Mouse (Mus musculus) spleen, postnatal 10 days (tissue): ENCODE data around the gene Pofut1.
A peak's percentile ranks its signal among the peaks of the same experiment; 100 is the strongest.

ENCODE experiments used
- DNase-seq, 2 experiments: peaks; one replicate each; pipeline ENCODE4 v3.0.0; 2021 to 2022; ENCODE audit warnings: low spot score in 2 of 2

Pofut1 gene

DNA sequence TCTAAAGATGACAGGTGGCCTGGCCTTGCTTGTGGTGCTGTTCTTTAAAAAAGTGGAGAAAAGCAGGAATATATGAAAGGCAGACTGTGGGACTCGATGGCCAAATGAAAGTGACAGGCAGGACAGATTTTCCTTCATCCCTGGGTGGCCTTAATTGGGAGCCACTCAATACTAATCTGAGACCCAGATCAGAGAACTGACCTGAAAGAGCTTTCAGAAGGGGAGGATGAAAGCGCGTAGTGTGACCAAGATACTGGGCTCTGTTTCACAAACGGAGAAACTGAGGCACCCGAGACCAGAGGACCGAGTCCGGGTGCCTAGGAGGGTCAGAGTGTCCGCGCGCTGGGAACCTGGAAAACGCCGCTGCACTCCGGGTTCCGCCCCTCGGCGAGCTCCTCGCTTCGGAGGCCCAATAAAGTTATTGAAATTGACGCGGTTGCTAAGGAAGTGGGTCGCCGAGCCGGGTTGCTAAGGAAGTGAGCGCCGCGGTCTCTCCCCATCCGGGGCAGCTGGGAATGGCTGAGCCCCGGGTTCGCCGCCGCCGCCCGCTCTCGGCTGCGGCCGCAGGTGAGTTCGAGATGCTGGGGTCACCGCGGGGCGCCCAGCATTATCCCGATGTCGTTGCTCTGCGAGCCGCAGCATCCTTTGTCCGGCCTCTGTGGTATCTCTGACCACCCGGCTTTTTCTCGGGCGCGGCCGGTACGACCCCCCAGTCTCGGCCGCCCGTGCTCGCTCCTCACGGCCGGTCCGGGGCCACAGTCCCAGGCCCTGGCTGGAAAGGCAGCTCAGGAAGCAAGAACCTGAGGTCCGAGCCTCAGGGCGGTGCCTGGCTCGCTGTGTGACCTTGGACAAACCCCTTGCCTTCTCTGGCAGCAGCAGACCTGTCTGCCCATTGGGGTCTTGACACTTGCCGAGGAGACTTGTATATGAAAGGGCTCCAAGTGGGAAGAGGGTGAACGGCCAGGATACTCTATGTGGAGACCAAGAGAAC, 49.9 kb downstream of the Pofut1 start, which contains the start of gene Kif3b:
Gene Kif3b (plus strand): TSS at position 476 of the 991 bp plus-strand sequence.
- DNase-seq: peak; percentile 70 to 87

DNA sequence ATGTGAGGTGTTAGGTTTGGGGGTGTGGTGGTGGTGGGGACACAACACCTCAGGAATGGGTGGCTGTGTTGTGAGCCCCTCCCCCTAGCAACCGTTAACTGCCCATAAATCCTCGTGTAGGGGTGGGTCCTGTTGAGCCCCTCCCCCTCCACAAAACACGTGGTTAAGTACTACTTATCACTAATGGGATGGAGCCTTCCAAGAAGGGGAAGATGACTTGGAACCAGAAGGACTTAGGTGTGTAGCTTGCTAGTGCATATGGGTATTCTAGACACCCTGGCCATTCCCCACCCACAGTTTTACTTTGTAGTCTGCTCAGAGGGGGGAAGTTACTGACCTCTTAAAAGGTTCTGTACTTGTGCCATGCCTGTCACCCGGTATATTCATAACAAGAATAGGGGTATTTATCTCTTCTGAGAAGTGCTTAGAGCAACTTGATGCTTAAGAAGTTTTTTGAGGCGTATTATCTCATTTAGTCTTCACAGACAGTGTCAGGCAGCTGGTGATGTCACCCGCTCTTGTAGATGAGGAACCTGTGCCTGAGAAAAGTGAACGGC, 51.0 kb downstream of the Pofut1 start:
- peak in 1 of 2 experiments; percentile 35 for DNase-seq

- DNase-seq: no peak
Observed at GRCm38 (mm10) chr2:153295196-153295595, 53.9 kb downstream of the Pofut1 start.

- DNase-seq: no peak
Observed at GRCm38 (mm10) chr2:153297771-153298170, 56.4 kb downstream of the Pofut1 start.

DNA sequence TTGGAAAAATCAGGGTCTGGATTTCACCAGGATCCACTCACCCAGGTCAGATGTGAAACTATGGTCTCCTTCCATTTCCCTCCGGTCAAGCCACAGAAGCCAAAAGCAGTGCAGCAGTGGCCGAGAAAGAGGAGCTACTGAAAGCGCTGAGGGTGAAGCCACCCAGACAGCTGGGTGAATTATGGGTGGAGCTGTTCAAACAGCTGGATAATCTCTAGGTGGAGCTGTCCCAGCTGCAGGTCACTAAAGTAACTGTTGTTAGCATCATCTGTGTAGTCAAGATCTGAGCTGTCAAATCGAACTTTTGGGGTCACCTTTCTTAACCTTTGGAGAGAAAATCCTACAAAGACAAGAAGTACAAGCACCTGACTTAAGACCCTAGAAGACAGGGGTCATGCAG, 57.1 kb downstream of the Pofut1 start:
- DNase-seq: peak in 1 of 2 experiments; percentile 27

GRCm38 (mm10) chr2:153298863-153299262, 57.5 kb downstream of the Pofut1 start:
- DNase-seq: no peak

DNA sequence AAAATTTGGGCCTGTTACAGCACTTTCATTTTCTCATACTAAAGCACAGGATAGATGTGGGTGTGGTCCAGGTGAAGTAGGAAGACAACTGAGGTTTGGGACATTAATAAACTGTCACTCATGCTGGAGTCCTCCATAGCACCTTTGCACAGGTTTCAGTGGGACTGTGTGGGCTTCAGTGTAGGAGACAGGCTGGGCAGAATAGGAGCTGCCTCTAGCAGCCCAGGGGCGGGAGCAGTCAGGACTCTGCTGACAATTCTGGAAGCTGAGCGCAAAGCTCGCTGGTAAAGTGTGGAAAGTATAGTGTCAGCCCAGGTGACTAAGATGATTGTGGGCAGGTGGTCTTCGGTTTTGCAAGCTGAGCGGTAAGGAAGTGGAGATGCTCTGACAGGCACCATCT, 59.8 kb downstream of the Pofut1 start:
- DNase-seq: no peak

GRCm38 (mm10) chr2:153305240-153305639, 63.9 kb downstream of the Pofut1 start:
- DNase-seq: no peak

DNA sequence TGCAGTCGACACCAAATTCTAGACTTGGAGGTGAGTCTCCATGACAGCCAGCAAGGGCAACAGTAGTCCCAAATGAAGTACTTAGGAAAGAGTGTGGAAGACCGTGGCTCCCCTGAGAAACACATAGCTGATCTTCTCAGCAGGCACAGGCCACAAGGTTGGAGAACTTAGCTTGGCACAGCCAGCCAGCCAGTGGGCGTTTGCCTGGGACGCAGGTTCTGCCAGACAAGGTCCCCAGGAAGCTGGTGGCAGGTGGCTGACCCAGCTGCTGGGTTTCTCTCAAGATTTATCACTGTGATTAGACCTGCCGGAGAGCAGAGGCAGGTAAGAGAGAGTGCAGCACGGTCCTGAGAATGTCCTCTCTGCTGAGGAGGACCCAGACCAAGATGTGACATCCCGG, 67.3 kb downstream of the Pofut1 start:
- DNase-seq: no peak

- no peak for DNase-seq
Observed at GRCm38 (mm10) chr2:153309106-153309505, 67.8 kb downstream of the Pofut1 start.

DNA sequence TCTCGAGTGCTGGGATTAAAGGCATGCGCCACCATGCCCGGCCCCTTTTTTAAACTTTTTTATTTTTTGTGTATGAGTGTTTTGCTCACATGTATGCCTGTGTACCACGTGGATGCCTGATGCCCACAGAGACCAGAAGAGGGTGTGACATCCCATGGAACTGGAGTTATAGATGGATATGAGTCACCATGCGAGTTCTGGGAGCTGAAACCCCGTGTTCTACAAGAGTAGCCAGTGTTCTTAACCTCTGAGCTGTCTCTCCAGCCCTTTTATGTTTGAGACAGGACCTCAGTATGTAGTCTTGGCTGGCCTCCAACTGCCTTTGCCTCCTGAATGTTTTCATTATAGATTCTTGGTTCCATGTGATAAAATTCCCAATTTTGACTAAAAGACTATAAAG, 68.9 kb downstream of the Pofut1 start:
- no peak for DNase-seq

GRCm38 (mm10) chr2:153312884-153313283, 71.6 kb downstream of the Pofut1 start:
- no peak for DNase-seq

- no peak for DNase-seq
Observed at GRCm38 (mm10) chr2:153318408-153318807, 77.1 kb downstream of the Pofut1 start.

- no peak for DNase-seq
Observed at GRCm38 (mm10) chr2:153319036-153319643, 77.8 kb downstream of the Pofut1 start.
